In the genomic region with DNA sequence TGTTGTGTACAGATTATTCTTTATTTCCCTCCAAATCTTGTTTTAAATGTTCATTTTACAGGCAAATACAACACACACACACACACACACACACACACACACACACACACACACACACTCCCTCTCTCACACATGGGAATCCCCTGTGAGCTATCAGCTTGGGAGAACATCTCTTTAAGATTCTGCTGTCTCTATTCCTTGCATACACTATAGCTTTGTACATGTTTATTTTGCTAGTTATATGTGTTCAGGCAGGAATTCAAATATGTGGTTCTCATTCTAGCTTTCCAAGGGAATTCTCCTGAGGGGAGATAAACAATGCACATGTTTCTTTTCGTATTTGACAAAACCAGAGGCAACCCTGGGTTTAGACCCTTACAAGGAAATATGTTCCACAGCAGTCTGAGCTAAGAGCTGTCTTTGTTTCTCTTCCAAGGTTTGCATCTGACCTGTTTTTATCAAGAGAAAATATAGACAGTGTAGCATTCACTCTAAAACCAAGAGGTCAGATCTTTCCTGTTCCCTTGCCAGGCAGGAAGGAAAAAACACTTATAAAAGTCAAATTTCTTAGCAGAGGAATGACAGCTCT, we compare ENCODE assay signal across 18 mouse cellular contexts.
A peak's percentile ranks its signal among the peaks of the same experiment; 100 is the strongest.
DNase-seq lines count a peak whose midpoint lies in the region; ATAC-seq and TF ChIP-seq lines count a peak whose summit lies in the region.
"Had no signal": no experiment of that assay in that cellular context is flagged by ENCODE, and none has a peak within 500 bp of the region (broad histone marks: within the 10 kb centered on the region; RNA-seq: fewer than 3 reads in every experiment).

No protein-coding gene starts in this region.

- H3K4me2 ChIP-seq in embryonic facial prominence, embryonic 11.5 days (ENCODE audit: low read depth, low read length) = no peak overlapping the region
- H3K4me2 ChIP-seq in kidney, postnatal 0 days (ENCODE audit: low read length) = no peak overlapping the region
- H3K4me2 ChIP-seq: liver, embryonic 11.5 days had no signal

- H3K27me3 ChIP-seq in embryonic facial prominence, embryonic 11.5 days (ENCODE audit: control insufficient read depth, insufficient read depth, low read length) = no peaks in the 10 kb centered on the region
- H3K27me3 ChIP-seq in embryonic facial prominence, embryonic 10.5 days (replicated peaks; ENCODE audit: low read depth, poor library complexity, severe bottlenecking) = no peaks in the 10 kb centered on the region
- no peaks in the 10 kb centered on the region for H3K27me3 ChIP-seq in kidney, adult 2 months (replicated peaks; ENCODE audit: control insufficient read depth, insufficient read depth, low read length)
- no peaks in the 10 kb centered on the region for H3K27me3 ChIP-seq in kidney, postnatal 0 days (ENCODE audit: insufficient read depth, low read length)
- H3K27me3 ChIP-seq: CH12.LX had no signal

- H3K9me3 ChIP-seq in embryonic facial prominence, embryonic 11.5 days (replicated peaks; ENCODE audit: control insufficient read depth, low read length) = no peaks in the 10 kb centered on the region
- no peaks in the 10 kb centered on the region for H3K9me3 ChIP-seq in embryonic facial prominence, embryonic 10.5 days
- no peaks in the 10 kb centered on the region for H3K9me3 ChIP-seq in kidney, postnatal 0 days (replicated peaks; ENCODE audit: low read length)

- H3K4me1 ChIP-seq in embryonic facial prominence, embryonic 11.5 days (ENCODE audit: control insufficient read depth, insufficient read depth, low read length) = no peaks in the 10 kb centered on the region
- no peaks in the 10 kb centered on the region for H3K4me1 ChIP-seq in embryonic facial prominence, embryonic 10.5 days
- no peaks in the 10 kb centered on the region for H3K4me1 ChIP-seq in kidney, adult 2 months (ENCODE audit: control insufficient read depth, insufficient read depth, low read length)
- H3K4me1 ChIP-seq in kidney, postnatal 0 days (replicated peaks; ENCODE audit: insufficient read depth, low read length) = no peaks in the 10 kb centered on the region

- TF ChIP-seq CTCF in kidney, adult 2 months (conservative IDR thresholded peaks at IDR 0.05; ENCODE audit: insufficient read depth, insufficient read length, low read depth, low read length) = no peak
- TF ChIP-seq CTCF in kidney, postnatal 0 days (IDR thresholded peaks at IDR 0.05; ENCODE audit: low read depth) = no peak

- no peak for ATAC-seq in embryonic facial prominence, embryonic 11.5 days (replicated peaks; ENCODE audit: insufficient number of reproducible peaks, low FRiP score, low TSS enrichment, low read depth)
- ATAC-seq in kidney, postnatal 0 days (replicated peaks; ENCODE audit: low FRiP score, low read depth) = no peak
- ATAC-seq: inflammation-experienced regulatory T-cells, adult 6 months had no signal

- no peak overlapping the region for H3K27ac ChIP-seq in embryonic facial prominence, embryonic 11.5 days (replicated peaks; ENCODE audit: low read depth, low read length)
- H3K27ac ChIP-seq in embryonic facial prominence, embryonic 10.5 days (replicated peaks) = no peak overlapping the region
- H3K27ac ChIP-seq in kidney, adult 2 months (ENCODE audit: insufficient read depth, low read depth, low read length) = no peak overlapping the region
- no peak overlapping the region for H3K27ac ChIP-seq in kidney, postnatal 0 days

- TF ChIP-seq POLR2A in kidney, adult 2 months (IDR thresholded peaks at IDR 0.05; ENCODE audit: low read depth, low read length) = no peak

- DNase-seq in embryonic facial prominence, embryonic 11.5 days (ENCODE audit: low spot score) = peak; percentile 16
- DNase-seq in embryonic facial prominence, embryonic 10.5 days (ENCODE audit: low spot score) = no peak
- DNase-seq in kidney, adult 2 months = peak; percentile 5
- no peak for DNase-seq in kidney, adult 18-20 months
- DNase-seq in 3T3-L1 (ENCODE audit: low read depth, low spot score) = peak; percentile 20
- peak; percentile 61 for DNase-seq in kidney, postnatal 0 days (ENCODE audit: low spot score)
- DNase-seq in layer of hippocampus, postnatal 25 days (ENCODE audit: extremely low spot score in 1 of 2, low spot score in 1 of 2) = no peak
- no peak for DNase-seq in cerebellum, adult 11 months
- DNase-seq: adrenal gland, postnatal 25 days; cerebellum, adult 9-11 months; gastrocnemius, postnatal 25 days; right cerebral cortex, adult 18-20 months; spleen, adult 18-20 months; thymus, postnatal 14 days had no signal

- H3K9ac ChIP-seq in embryonic facial prominence, embryonic 11.5 days (replicated peaks; ENCODE audit: low read length) = no peak overlapping the region
- H3K9ac ChIP-seq in kidney, postnatal 0 days (ENCODE audit: low read depth, low read length) = no peak overlapping the region

- WGBS in embryonic facial prominence, embryonic 11.5 days = 30% methylated on average over 1 of the region's 1 CpGs
- 34% methylated on average over 1 of the region's 1 CpGs for WGBS in embryonic facial prominence, embryonic 10.5 days
- 42% methylated on average over 1 of the region's 1 CpGs for WGBS in kidney, adult 2 months
- WGBS in kidney, postnatal 0 days = 31% methylated on average over 1 of the region's 1 CpGs

- H3K36me3 ChIP-seq in embryonic facial prominence, embryonic 11.5 days (replicated peaks; ENCODE audit: control insufficient read depth, insufficient read depth, low read depth, low read length) = no peaks in the 10 kb centered on the region
- H3K36me3 ChIP-seq in embryonic facial prominence, embryonic 10.5 days (replicated peaks) = no peaks in the 10 kb centered on the region
- no peaks in the 10 kb centered on the region for H3K36me3 ChIP-seq in kidney, adult 2 months (ENCODE audit: control insufficient read depth, insufficient read depth, low read length)
- H3K36me3 ChIP-seq in kidney, postnatal 0 days (ENCODE audit: insufficient read depth, low read length) = no peaks in the 10 kb centered on the region

- H3K4me3 ChIP-seq in embryonic facial prominence, embryonic 11.5 days (ENCODE audit: low read depth, low read length) = no peak overlapping the region
- no peak overlapping the region for H3K4me3 ChIP-seq in embryonic facial prominence, embryonic 10.5 days
- H3K4me3 ChIP-seq in kidney, adult 2 months (ENCODE audit: insufficient read depth, low read depth, low read length) = no peak overlapping the region
- no peak overlapping the region for H3K4me3 ChIP-seq in kidney, postnatal 0 days (replicated peaks; ENCODE audit: low read depth, low read length)
- H3K4me3 ChIP-seq: myocyte had no signal

Comparison
In these comparisons a context has a peak if more than half of its experiments do, and no peak if none do; other contexts are left out.
1. DNase-seq: peak in embryonic facial prominence, embryonic 11.5 days (single experiment), kidney, adult 2 months (single experiment), 3T3-L1 (single experiment) and kidney, postnatal 0 days (single experiment); none in embryonic facial prominence, embryonic 10.5 days (single experiment), kidney, adult 18-20 months (single experiment), layer of hippocampus, postnatal 25 days (0 of 2) and cerebellum, adult 11 months (single experiment).